Mouse (Mus musculus) C2C12 (cell line): Measurements from ENCODE around the gene Tpk1.

Experiments
- CTCF ChIP-seq: IDR thresholded peaks from one replicate; pipeline ENCODE4 v1.5.1; 2011; ENCODE audit not compliant: control insufficient read depth, insufficient read depth, insufficient read length
- MAX ChIP-seq: IDR thresholded peaks from one replicate; pipeline ENCODE4 v1.6.1; 2011; ENCODE audit warnings: mild to moderate bottlenecking, control low read depth
- MYOD1 ChIP-seq: IDR thresholded peaks from one replicate; pipeline ENCODE4 v1.6.1; 2011; ENCODE audit warnings: low read depth; ENCODE audit not compliant: control insufficient read depth, insufficient read length
- USF1 ChIP-seq: IDR thresholded peaks from one replicate; pipeline ENCODE4 v1.6.1; 2011; ENCODE audit warnings: low read depth, mild to moderate bottlenecking, control low read depth, moderate library complexity

- TF ChIP-seq CTCF: no peak
- no peak for TF ChIP-seq MYOD1
- no peak for TF ChIP-seq USF1
- TF ChIP-seq MAX: no peak
These were observed 223.9 kb downstream of the Tpk1 start for GRCm38 (mm10) chr6:43442191-43442590.
